Mouse (Mus musculus) bone marrow macrophage, adult 2 months (primary cell): ENCODE results near the gene Drc3.

Experiments used
- CTCF ChIP-seq: IDR thresholded peaks from 2 replicates; pipeline ENCODE4 v1.5.1; 2012; ENCODE audit warnings: low read depth, mild to moderate bottlenecking, low read length, moderate library complexity
- POLR2A ChIP-seq: IDR thresholded peaks from 2 replicates; pipeline ENCODE4 v1.6.1; 2012; ENCODE audit warnings: mild to moderate bottlenecking, low read depth, low read length, borderline replicate concordance

- TF ChIP-seq POLR2A (no peak), CTCF (no peak)
These were observed 13.8 kb upstream of the Drc3 start for GRCm38 (mm10) chr11:60339361-60339760.
